Mouse (Mus musculus) embryonic facial prominence, embryonic 11.5 days (tissue): ENCODE results near the gene H2-Q2. TPM values are rescaled to one million over a fixed set of nuclear protein-coding genes. Genes with fewer than 3 reads are reported as not detected.
"Not testable (repeated sequence)": the region's sequence is repeated elsewhere in the genome, so short reads cannot be mapped to it uniquely, and the experiment has no call there.

Experiments
- ATAC-seq: fragments of 200-750 bp; cut with Nextera tagmentation; replicated peaks from 2 replicates; pipeline ENCODE4 v1.8.0; 2017; ENCODE audit warnings: low read depth; ENCODE audit not compliant: insufficient number of reproducible peaks, low FRiP score, low TSS enrichment
- DNase-seq: peaks from one replicate; pipeline ENCODE4 v3.0.0-alpha.2; 2015; ENCODE audit warnings: low spot score
- H3K27ac ChIP-seq: fragments of 300-500 bp; sonication (generic); replicated peaks from 2 replicates; pipeline ENCODE4 v1.5.1; 2014; ENCODE audit warnings: mild to moderate bottlenecking, low read depth, low read length, control low read depth
- H3K27me3 ChIP-seq: fragments of 300-500 bp; sonication (generic); 2 replicates; pipeline ENCODE4 v1.6.1; 2014; ENCODE audit warnings: mild to moderate bottlenecking, low read length, moderate library complexity, mixed read lengths; ENCODE audit not compliant: control insufficient read depth, insufficient read depth
- H3K36me3 ChIP-seq: fragments of 300-500 bp; sonication (generic); replicated peaks from 2 replicates; pipeline ENCODE4 v1.6.1; 2014; ENCODE audit warnings: low read depth, mild to moderate bottlenecking, low read length, moderate library complexity, mixed read lengths; ENCODE audit not compliant: control insufficient read depth, insufficient read depth
- H3K4me1 ChIP-seq: fragments of 300-500 bp; sonication (generic); 2 replicates; pipeline ENCODE4 v1.6.1; 2014; ENCODE audit warnings: low read length, mixed read lengths; ENCODE audit not compliant: control insufficient read depth, insufficient read depth
- H3K4me2 ChIP-seq: fragments of 300-500 bp; sonication (generic); 2 replicates; pipeline ENCODE4 v1.6.1; 2014; ENCODE audit warnings: low read depth, mild to moderate bottlenecking, control low read depth, low read length, moderate library complexity
- H3K4me3 ChIP-seq: fragments of 300-500 bp; sonication (generic); 2 replicates; pipeline ENCODE4 v1.5.1; 2014; ENCODE audit warnings: low read depth, low read length, control low read depth
- H3K9ac ChIP-seq: fragments of 300-500 bp; sonication (generic); replicated peaks from 2 replicates; pipeline ENCODE4 v1.6.1; 2014; ENCODE audit warnings: mild to moderate bottlenecking, control low read depth, low read length
- H3K9me3 ChIP-seq: fragments of 300-500 bp; sonication (generic); replicated peaks from 2 replicates; pipeline ENCODE4 v1.6.1; 2016; ENCODE audit warnings: mild to moderate bottlenecking, low read length, inconsistent platforms, mixed read lengths; ENCODE audit not compliant: control insufficient read depth
- WGBS: fragments of 180-500 bp; shearing (Covaris S2); extraction: QIAGEN DNeasy Blood & Tissue Kit; methylation state at CpG from one replicate; pipeline ENCODE4 v1.1.7; 2014; 5-methylcytosine and 5-hydroxymethylcytosine counted together
- polyA plus RNA-seq: library from polyadenylated mRNA; unstranded; fragments of >200 nt; fragmentation: Nextera tagmentation; extraction: Ambion mirVana; gene quantifications from 2 replicates; pipeline ENCODE4 v1.2.1, GENCODE M21; 2014

H2-Q2 gene
- polyA plus RNA-seq, 1 experiment from 2014 or later: 0.69 TPM

- no peaks in the 10 kb centered on the region for H3K36me3 ChIP-seq
- H3K4me2 ChIP-seq: no peak overlapping the region
- ATAC-seq: no peak
- H3K4me1 ChIP-seq: no peaks in the 10 kb centered on the region
- DNase-seq: no peak
- H3K27me3 ChIP-seq: peaks cover 22% of the 10 kb centered on the region
- H3K9ac ChIP-seq: no peak overlapping the region
- no peak overlapping the region for H3K4me3 ChIP-seq
- H3K27ac ChIP-seq: no peak overlapping the region
- no peaks in the 10 kb centered on the region for H3K9me3 ChIP-seq
These were observed 23.4 kb upstream of the H2-Q2 start for GRCm38 (mm10) chr17:35318671-35319070.

GRCm38 (mm10) chr17:35320327-35321081 is 21.5 kb upstream of the H2-Q2 start, which contains the start of gene H2-Q1:
Gene H2-Q1, plus strand, starts transcription at chr17:35320405.
- H3K9me3 ChIP-seq: no peaks in the 10 kb centered on the region
- ATAC-seq: no peak
- DNase-seq: peak; percentile 9
- no peaks in the 10 kb centered on the region for H3K36me3 ChIP-seq
- H3K27me3 ChIP-seq: peaks cover 22% of the 10 kb centered on the region
- H3K9ac ChIP-seq: 0 out of 2 replicates have a peak within 1 kb of the TSS, but pooled peaks have one; percentile 2
- H3K4me3 ChIP-seq: peak within 1 kb of the TSS; percentile 26
- no peaks in the 10 kb centered on the region for H3K4me1 ChIP-seq
- 2% methylated on average over 52 of the region's 55 CpGs for WGBS
- H3K4me2 ChIP-seq: peak within 1 kb of the TSS; percentile 49
- no peak within 1 kb of the TSS for H3K27ac ChIP-seq

GRCm38 (mm10) chr17:35325124-35325523 is 16.9 kb upstream of the H2-Q2 start:
- not testable (repeated sequence) for H3K4me3 ChIP-seq, H3K4me1 ChIP-seq, ATAC-seq, H3K4me2 ChIP-seq, H3K9ac ChIP-seq, DNase-seq, H3K36me3 ChIP-seq, H3K27ac ChIP-seq, H3K9me3 ChIP-seq
- H3K27me3 ChIP-seq: peaks cover 13% of the 10 kb centered on the region
- 60% methylated on average over 1 of the region's 1 CpGs for WGBS

- H3K36me3 ChIP-seq, H3K9ac ChIP-seq, H3K4me3 ChIP-seq, H3K27ac ChIP-seq, H3K9me3 ChIP-seq, H3K4me1 ChIP-seq, DNase-seq, H3K4me2 ChIP-seq, ATAC-seq, H3K27me3 ChIP-seq: not testable (repeated sequence)
These were observed 16.0 kb upstream of the H2-Q2 start for GRCm38 (mm10) chr17:35326000-35326399.

- H3K27me3 ChIP-seq, DNase-seq, H3K4me1 ChIP-seq, H3K4me2 ChIP-seq, ATAC-seq, H3K36me3 ChIP-seq, H3K27ac ChIP-seq, H3K9ac ChIP-seq, H3K4me3 ChIP-seq, H3K9me3 ChIP-seq: not testable (repeated sequence)
- 57% methylated on average over 3 of the region's 3 CpGs for WGBS
These were observed 12.3 kb upstream of the H2-Q2 start for GRCm38 (mm10) chr17:35329714-35330113.

GRCm38 (mm10) chr17:35331546-35331945 is 10.5 kb upstream of the H2-Q2 start:
- not testable (repeated sequence) for H3K4me3 ChIP-seq, H3K9ac ChIP-seq, H3K27me3 ChIP-seq, DNase-seq, H3K36me3 ChIP-seq, H3K4me1 ChIP-seq, ATAC-seq, H3K4me2 ChIP-seq, H3K9me3 ChIP-seq, H3K27ac ChIP-seq
- WGBS: 72% methylated on average over 6 of the region's 6 CpGs

GRCm38 (mm10) chr17:35342711-35343476 is 852 bp downstream of the H2-Q2 start:
- Histone ChIP-seq H3K4me2 (peak overlapping the region; percentile 68), H3K27me3 (peaks cover 29% of the 10 kb centered on the region), H3K27ac (no peak overlapping the region), H3K4me1 (peaks cover 3% of the 10 kb centered on the region; the same call in 1 of the 2 replicates), H3K4me3 (peak overlapping the region; percentile 36), H3K9me3 (no peaks in the 10 kb centered on the region), H3K36me3 (no peaks in the 10 kb centered on the region), H3K9ac (no peak overlapping the region)
- DNase-seq (no peak), ATAC-seq (0 out of 2 replicates have a peak, but pooled peaks have one; percentile 23)
- WGBS: 2% methylated on average over 43 of the region's 46 CpGs

- not testable (repeated sequence) for H3K9ac ChIP-seq, H3K4me2 ChIP-seq, H3K36me3 ChIP-seq, H3K27ac ChIP-seq, H3K9me3 ChIP-seq, H3K4me1 ChIP-seq, ATAC-seq, H3K4me3 ChIP-seq, DNase-seq
- peaks cover 11% of the 10 kb centered on the region for H3K27me3 ChIP-seq
These were observed 5.6 kb downstream of the H2-Q2 start for GRCm38 (mm10) chr17:35347659-35348058.
